Mouse (Mus musculus): ENCODE results near the gene Lix1l. TPM values are rescaled to one million over a fixed set of nuclear protein-coding genes. Genes with fewer than 3 reads are reported as not detected.

The Lix1l gene
- polyA plus RNA-seq (2017; shearing (Covaris generic)) = under 1 TPM; 0.41 to 0.77 TPM

DNA sequence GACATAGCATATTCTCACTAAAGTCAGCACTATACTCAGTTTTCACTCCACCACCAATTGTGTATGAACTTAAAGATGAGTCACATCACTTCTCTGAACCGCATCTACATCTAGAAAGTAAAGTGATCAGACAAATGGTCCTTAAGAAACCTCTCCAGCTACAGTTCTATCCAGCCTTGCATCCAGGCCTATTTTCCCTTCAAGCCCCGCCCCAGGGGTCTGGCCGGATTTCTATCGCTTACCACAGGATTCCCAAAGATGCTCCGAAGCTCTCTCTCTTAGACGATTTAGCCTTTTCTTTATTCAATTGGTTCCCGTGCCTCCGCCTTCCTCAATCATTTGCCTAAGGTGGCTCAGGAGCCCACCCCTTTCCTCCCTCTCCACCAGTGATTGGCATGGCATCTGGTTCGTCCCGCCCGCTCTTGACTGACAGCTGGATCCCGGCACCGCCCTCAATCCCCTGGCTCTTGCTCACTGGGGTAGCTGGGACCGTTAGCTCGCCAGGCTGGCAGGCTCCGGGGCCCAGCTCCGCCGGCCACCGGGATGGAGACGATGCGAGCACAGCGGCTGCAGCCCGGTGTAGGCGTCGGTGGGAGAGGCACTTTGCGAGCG, at the start of gene Lix1l:
Lix1l (plus strand) TSS at position 511 of the 612 bp plus-strand sequence.
- peak; percentile 96 for ATAC-seq

DNA sequence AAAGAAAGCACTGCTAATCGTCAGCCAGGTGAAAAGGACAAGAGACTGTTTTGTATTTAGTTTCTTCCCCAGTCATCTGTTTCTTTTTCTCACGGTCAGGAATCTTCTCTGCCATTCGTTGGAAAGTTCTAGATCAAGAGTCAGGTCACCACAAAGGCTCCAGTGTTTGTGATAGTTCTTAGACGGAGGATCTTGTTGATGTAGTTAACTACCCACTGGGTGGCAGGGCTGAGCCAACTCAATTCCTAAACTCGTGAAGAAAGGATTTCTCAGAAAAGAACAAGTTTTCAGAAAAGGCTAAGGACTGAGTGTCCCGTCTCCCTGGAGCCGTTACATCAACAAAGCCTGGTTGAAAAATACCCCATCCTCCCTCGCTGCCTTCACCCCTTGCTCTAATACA, 49.7 kb upstream of the Lix1l start:
- peak; percentile 78 for ATAC-seq

DNA sequence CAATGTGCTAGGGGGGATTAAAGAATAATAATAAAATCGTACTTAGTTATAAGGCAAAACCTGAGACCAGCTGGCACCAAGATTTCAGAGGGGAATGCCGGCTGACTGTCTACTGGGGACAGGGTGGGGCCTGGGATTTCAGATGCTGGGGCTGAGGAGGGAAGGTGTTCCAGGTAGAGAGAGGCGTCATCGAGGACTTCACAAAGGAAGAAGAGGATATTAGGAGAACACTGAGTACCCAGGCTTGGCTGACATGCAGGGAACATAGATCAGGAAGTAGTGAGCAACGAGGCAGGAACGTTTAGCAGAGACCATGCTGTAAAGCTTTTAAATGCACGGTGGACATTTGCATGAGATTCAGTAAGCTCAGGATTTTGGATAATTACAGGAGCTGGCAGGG, 49.1 kb upstream of the Lix1l start:
- ATAC-seq = no peak

DNA sequence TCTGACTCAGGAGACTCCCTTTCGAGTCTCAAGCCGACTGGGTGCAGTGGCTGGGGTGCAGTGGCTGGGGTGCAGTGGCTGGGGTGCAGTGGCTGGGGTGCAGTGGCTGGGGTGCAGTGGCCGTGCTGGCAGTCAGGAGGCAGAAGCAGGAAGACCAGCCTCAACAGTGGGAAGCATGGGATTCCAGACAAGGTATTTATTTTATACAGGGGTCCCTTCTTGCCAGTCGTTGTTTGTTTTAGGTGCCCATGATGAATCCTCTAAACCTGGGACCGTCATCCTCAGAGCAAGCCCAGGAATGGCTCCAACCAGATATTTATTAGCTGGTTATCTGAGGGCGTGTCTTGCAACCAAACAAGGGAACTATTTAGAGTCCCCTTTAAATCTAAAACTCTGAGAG, 47.3 kb upstream of the Lix1l start:
- no peak for ATAC-seq

DNA sequence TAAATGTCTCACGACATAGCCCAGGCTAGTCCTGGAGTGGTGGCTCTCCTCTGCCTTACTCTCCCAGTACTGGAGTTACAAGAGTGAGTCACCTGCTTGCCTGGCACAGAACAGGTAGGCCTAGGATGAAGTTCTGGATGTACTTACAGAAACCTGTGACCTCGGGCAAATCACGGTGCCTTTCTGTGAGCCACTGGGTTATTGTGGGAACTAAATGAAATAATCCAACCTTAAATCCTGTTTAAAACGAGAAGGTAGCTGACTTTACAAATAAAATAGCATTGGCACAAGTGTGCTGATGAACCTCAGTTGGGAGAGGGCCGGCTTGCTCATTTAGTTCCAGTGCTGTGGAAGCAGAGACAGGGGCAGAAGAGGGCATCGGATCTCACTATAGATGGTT, 46.7 kb upstream of the Lix1l start:
- ATAC-seq = no peak

DNA sequence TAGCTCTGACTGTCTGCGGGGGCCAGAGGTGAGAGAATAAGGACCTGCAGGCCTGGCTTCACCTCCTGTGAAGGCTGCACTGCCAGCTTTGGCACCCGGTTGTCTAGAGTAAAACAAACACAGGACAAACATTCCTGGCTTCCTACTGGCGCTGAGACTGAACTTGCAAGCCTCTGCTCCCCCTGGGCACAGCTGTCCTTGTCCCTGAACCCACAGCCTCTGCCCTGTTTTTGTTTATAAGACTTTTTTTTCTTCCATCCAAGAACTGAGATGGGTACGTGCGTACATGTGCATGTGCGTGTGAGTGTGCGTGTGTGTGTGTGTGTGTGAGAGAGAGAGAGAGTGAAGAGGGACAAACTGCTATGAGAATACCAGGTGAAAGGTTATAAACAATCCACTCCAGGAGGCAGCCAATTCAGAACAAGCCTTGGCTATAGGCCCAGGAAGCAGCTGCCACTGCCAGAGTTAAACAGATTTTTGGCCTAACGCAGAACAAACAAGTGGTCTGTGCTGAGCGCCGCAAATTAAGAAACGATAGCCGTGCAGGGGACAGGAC, 45.8 kb upstream of the Lix1l start:
- no peak for ATAC-seq

- ATAC-seq = no peak
These were observed 44.8 kb upstream of the Lix1l start for GRCm38 (mm10) chr3:96555999-96556614.

- peak; percentile 62 for ATAC-seq
These were observed 44.0 kb upstream of the Lix1l start for GRCm38 (mm10) chr3:96556651-96557635.

DNA sequence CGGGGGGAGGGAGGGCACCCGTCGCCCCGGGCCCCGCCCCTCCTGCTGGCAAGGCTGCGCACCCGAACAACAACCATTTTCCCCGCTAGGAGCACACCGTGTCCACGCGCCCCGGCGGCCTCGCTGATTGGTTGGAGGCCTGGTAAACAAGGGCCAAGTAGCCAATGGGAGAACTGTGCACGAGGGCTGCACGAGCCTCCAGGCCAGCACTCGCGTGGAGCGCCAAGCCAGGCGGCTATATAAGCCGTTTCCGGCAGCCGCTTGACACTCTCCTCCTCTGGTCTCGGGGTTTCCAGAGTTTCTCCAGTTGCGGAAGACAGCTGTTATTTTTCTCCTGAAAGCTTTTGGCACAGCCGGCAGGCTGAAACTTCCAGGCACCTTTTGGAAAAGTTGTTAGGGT, 43.3 kb upstream of the Lix1l start, which contains the start of gene Txnip:
Txnip (plus strand) TSS at position 264 of the 400 bp plus-strand sequence.
- peak; percentile 79 for ATAC-seq

DNA sequence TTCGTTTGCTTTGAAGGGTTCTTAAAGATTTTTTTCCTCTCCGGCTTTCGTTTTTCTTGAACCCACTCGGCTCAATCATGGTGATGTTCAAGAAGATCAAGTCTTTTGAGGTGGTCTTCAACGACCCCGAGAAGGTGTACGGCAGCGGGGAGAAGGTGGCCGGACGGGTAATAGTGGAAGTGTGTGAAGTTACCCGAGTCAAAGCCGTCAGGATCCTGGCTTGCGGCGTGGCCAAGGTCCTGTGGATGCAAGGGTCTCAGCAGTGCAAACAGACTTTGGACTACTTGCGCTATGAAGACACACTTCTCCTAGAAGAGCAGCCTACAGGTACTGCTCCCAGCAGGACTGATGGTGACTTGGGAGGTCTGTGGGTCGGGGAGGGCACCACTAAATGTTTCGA, 42.8 kb upstream of the Lix1l start:
- ATAC-seq = no peak

GRCm38 (mm10) chr3:96558668-96559196, 42.2 kb upstream of the Lix1l start:
- ATAC-seq = no peak

DNA sequence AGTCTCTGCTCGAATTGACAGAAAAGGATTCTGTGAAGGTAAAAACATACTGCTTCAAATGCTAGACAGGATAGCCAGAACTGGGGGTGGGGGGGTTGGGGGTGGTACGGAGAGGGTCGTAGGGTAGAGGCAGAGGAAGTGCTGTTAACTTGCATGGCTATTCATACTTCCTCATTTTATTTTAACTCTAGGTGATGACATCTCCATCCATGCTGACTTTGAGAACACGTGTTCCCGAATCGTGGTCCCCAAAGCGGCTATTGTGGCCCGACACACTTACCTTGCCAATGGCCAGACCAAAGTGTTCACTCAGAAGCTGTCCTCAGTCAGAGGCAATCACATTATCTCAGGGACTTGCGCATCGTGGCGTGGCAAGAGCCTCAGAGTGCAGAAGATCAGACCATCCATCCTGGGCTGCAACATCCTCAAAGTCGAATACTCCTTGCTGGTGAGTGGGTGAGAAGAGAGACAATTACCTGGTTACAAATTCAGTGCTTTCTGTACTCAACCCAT, 41.5 kb upstream of the Lix1l start:
- no peak for ATAC-seq

- no peak for ATAC-seq
These were observed 40.8 kb upstream of the Lix1l start for GRCm38 (mm10) chr3:96559911-96560850.

- ATAC-seq = no peak
These were observed 39.9 kb upstream of the Lix1l start for GRCm38 (mm10) chr3:96560881-96561668.

- no peak for ATAC-seq
These were observed 38.8 kb upstream of the Lix1l start for GRCm38 (mm10) chr3:96561946-96562681.

- ATAC-seq = peak; percentile 5
These were observed 37.7 kb upstream of the Lix1l start for GRCm38 (mm10) chr3:96563267-96563666.

- no peak for ATAC-seq
These were observed 36.9 kb upstream of the Lix1l start for GRCm38 (mm10) chr3:96563911-96564632.

GRCm38 (mm10) chr3:96564633-96565032, 36.3 kb upstream of the Lix1l start:
- ATAC-seq = peak; percentile 75

DNA sequence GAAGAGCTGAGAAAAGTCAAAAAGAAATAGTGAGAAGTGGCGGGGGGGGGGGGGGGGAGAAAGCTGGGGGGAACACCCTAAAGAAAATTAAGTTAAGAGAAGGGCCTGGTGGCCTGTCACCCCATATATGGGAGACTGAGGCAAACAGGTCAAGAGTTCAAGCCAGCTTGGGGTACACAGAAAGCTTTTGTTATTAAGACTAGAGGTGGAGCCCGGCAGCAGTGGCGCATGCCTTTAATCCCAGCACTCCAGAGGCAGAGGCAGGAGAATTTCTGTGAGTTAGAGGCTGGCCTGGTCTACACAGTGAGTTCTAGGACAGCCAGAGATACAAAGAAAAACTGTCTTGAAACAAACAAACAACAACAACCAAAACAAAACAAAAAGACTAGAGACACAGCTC, 35.8 kb upstream of the Lix1l start:
- ATAC-seq = no peak

All from CD4-positive, CD25-positive, alpha-beta regulatory T cell, adult 4 months (primary cell).